Mouse (Mus musculus) small intestine, adult 2 months (tissue): ENCODE results near the gene Fbxl2.

Experiments used
- CTCF ChIP-seq: fragments of 200-500 bp; IDR thresholded peaks from 2 replicates; pipeline ENCODE4 v1.5.1; 2012; ENCODE audit warnings: low read depth, mild to moderate bottlenecking, control low read depth, inconsistent platforms, low read length, moderate library complexity, mixed read lengths; ENCODE audit not compliant: insufficient replicate concordance, insufficient read length; ENCODE audit errors: extremely low read depth
- POLR2A ChIP-seq: fragments of 200-500 bp; IDR thresholded peaks from 2 replicates; pipeline ENCODE4 v1.6.1; 2012; ENCODE audit warnings: low read depth, mild to moderate bottlenecking, control low read depth, inconsistent platforms, low read length, moderate library complexity

DNA sequence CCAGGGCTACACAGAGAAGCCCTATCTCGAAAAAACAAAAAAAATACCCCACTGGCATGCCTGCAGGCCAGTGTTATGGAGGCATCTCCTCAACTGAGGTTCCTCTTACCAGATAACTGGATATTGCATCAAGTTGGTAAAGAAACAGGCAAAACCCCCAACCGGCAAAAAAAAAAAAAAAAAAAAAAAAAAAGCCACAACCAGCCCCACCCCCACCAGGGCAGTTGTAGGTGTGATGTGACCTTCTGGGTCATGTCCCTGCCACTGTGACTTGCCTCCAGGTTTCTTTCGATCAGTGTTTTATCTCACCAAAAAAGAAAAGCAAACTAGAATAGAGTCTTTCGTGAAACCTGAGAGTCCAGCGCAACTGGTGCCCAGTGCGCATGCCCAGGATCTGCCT is 6.9 kb upstream of the Fbxl2 start:
- TF ChIP-seq CTCF (no peak), POLR2A (no peak)
